Mouse (Mus musculus) limb, embryonic 14.5 days (tissue): Measurements from ENCODE around the gene Cdk15. TPM values are rescaled to one million over a fixed set of nuclear protein-coding genes. Genes with fewer than 3 reads are reported as not detected.
A peak's percentile ranks its signal among the peaks of the same experiment; 100 is the strongest.

Source experiments
- ATAC-seq: fragments of 200-750 bp; cut with Nextera tagmentation; 2 replicates; pipeline ENCODE4 v1.8.0; 2017; ENCODE audit warnings: low read depth, moderate number of reproducible peaks, moderate TSS enrichment; ENCODE audit not compliant: low FRiP score
- DNase-seq: peaks from one replicate; pipeline ENCODE4 v3.0.0-alpha.2; 2015; ENCODE audit warnings: low spot score
- H3K27ac ChIP-seq: fragments of 300-500 bp; sonication (generic); replicated peaks from 2 replicates; pipeline ENCODE4 v1.5.1; 2014; ENCODE audit warnings: low read depth, mild to moderate bottlenecking, low read length, moderate library complexity, mixed read lengths
- H3K27me3 ChIP-seq: fragments of 300-500 bp; sonication (generic); 2 replicates; pipeline ENCODE4 v1.6.1; 2014; ENCODE audit warnings: low read length, mixed read lengths; ENCODE audit not compliant: control insufficient read depth, insufficient read depth
- H3K36me3 ChIP-seq: fragments of 300-500 bp; sonication (generic); 2 replicates; pipeline ENCODE4 v1.6.1; 2014; ENCODE audit warnings: mild to moderate bottlenecking, low read length, moderate library complexity, mixed read lengths; ENCODE audit not compliant: control insufficient read depth, insufficient read depth
- H3K4me1 ChIP-seq: fragments of 300-500 bp; sonication (generic); 2 replicates; pipeline ENCODE4 v1.6.1; 2014; ENCODE audit warnings: antibody characterized with exemption, low read length, mixed read lengths; ENCODE audit not compliant: control insufficient read depth, insufficient read depth
- H3K4me2 ChIP-seq: fragments of 300-500 bp; sonication (generic); replicated peaks from 2 replicates; pipeline ENCODE4 v1.6.1; 2014; ENCODE audit warnings: low read depth, mild to moderate bottlenecking, low read length, moderate library complexity; ENCODE audit not compliant: severe bottlenecking
- H3K4me3 ChIP-seq: fragments of 300-500 bp; sonication (generic); replicated peaks from 2 replicates; pipeline ENCODE4 v1.5.1; 2014; ENCODE audit warnings: low read length
- H3K9ac ChIP-seq: fragments of 300-500 bp; sonication (generic); 2 replicates; pipeline ENCODE4 v1.6.1; 2014; ENCODE audit warnings: mild to moderate bottlenecking, low read depth, low read length, moderate library complexity; ENCODE audit not compliant: severe bottlenecking
- H3K9me3 ChIP-seq: fragments of 300-500 bp; sonication (generic); 2 replicates; pipeline ENCODE4 v1.6.1; 2016; ENCODE audit warnings: low read length; ENCODE audit not compliant: control insufficient read depth
- POLR2A ChIP-seq: fragments of 200-500 bp; IDR thresholded peaks from 2 replicates; pipeline ENCODE4 v1.8.0; 2012; ENCODE audit warnings: inconsistent platforms, mild to moderate bottlenecking, moderate library complexity, borderline replicate concordance; ENCODE audit not compliant: insufficient read depth, insufficient read length; ENCODE audit errors: extremely low read depth
- WGBS: fragments of 180-500 bp; shearing (Covaris S2); extraction: QIAGEN DNeasy Blood & Tissue Kit; methylation state at CpG from one replicate; pipeline ENCODE4 v1.1.7; 2014; 5-methylcytosine and 5-hydroxymethylcytosine counted together
- polyA plus RNA-seq, 2 experiments: library from polyadenylated mRNA; depleted of rRNA in 1 of 2; stranded (reverse) in 1 of 2; unstranded in 1 of 2; fragments of >200 nt; fragmentation: Nextera tagmentation in 1 of 2; extraction: Ambion mirVana in 1 of 2; gene quantifications; 2 replicates each; pipeline versions ENCODE4 v1.2.1 to v1.2.3; 2012 to 2014

Gene Cdk15
- polyA plus RNA-seq, 2 experiments: 0.34 to 0.48 TPM

GRCm38 (mm10) chr1:59236856-59237441 lies 19.8 kb upstream of the Cdk15 start, which contains the start of gene Als2:
Gene Als2 (minus strand): TSS chr1:59237231.
- under 1% methylated on average over 36 of the region's 58 CpGs for WGBS
- Histone ChIP-seq H3K9ac (peak within 1 kb of the TSS; percentile 73), H3K27ac (peak within 1 kb of the TSS; percentile 65; the same call in 1 of the 2 replicates)

GRCm38 (mm10) chr1:59237614-59238211 lies 19.0 kb upstream of the Cdk15 start:
- Histone ChIP-seq H3K27me3 (no peaks in the 10 kb centered on the region), H3K4me1 (0 out of 2 replicates have a peak, but pooled peaks cover 3% of the 10 kb centered on the region), H3K9me3 (no peaks in the 10 kb centered on the region), H3K4me2 (peak overlapping the region; percentile 78), H3K36me3 (no peaks in the 10 kb centered on the region), H3K9ac (peak overlapping the region; percentile 73), H3K27ac (peak overlapping the region; percentile 65; the same call in 1 of the 2 replicates), H3K4me3 (peak overlapping the region; percentile 82)
- TF ChIP-seq POLR2A: no peak
- peak; percentile 80 for DNase-seq
- ATAC-seq: peak; percentile 30
- WGBS: under 1% methylated on average over 19 of the region's 19 CpGs

More at GRCm38 (mm10) chr1:59236856-59237441, 19.8 kb upstream of the Cdk15 start, which contains the start of gene Als2:
- TF ChIP-seq POLR2A: peak; percentile 80; the same call in 1 of the 2 replicates
- peak within 1 kb of the TSS; percentile 82 for H3K4me3 ChIP-seq
- H3K4me1 ChIP-seq: 0 out of 2 replicates have a peak, but pooled peaks cover 3% of the 10 kb centered on the region
- H3K36me3 ChIP-seq: no peaks in the 10 kb centered on the region
- ATAC-seq: peak; percentile 100
- no peaks in the 10 kb centered on the region for H3K27me3 ChIP-seq
- H3K9me3 ChIP-seq: no peaks in the 10 kb centered on the region
- peak within 1 kb of the TSS; percentile 78 for H3K4me2 ChIP-seq
- DNase-seq: peak; percentile 99

DNA sequence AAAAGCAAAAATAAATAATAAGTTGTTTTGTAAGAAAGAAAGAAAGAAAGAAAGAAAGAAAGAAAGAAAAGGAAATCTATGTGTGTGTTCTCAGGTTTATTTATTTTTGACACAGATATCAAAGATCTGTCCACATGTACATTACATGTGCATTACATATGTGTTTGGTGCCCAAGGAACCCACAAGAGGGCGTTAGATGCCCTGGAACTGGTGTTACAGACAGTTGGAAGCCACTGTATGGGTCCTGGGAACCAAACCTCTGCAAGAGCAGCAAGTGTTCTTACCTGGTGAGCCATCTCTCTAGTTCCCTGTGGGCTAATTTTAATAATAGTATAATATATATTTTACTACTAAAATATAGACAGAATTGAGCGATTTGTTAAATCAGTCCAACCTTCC lies 12.9 kb upstream of the Cdk15 start:
- Histone ChIP-seq H3K27me3 (no peaks in the 10 kb centered on the region), H3K27ac (no peak overlapping the region), H3K9me3 (no peaks in the 10 kb centered on the region), H3K9ac (no peak overlapping the region), H3K4me2 (no peak overlapping the region), H3K4me3 (no peak overlapping the region), H3K36me3 (no peaks in the 10 kb centered on the region), H3K4me1 (no peaks in the 10 kb centered on the region)
- WGBS: 48% methylated on average over 2 of the region's 2 CpGs
- DNase-seq: no peak
- no peak for TF ChIP-seq POLR2A
- ATAC-seq: no peak

- DNase-seq (peak; percentile 47), ATAC-seq (no peak)
- H3K9me3 ChIP-seq: no peaks in the 10 kb centered on the region
- no peak overlapping the region for H3K4me2 ChIP-seq
- no peaks in the 10 kb centered on the region for H3K36me3 ChIP-seq
- TF ChIP-seq POLR2A: no peak
- H3K4me1 ChIP-seq: no peaks in the 10 kb centered on the region
- no peak overlapping the region for H3K9ac ChIP-seq
- WGBS: 6% methylated on average over 9 of the region's 9 CpGs
- no peak overlapping the region for H3K4me3 ChIP-seq
- H3K27me3 ChIP-seq: no peaks in the 10 kb centered on the region
- no peak overlapping the region for H3K27ac ChIP-seq
These were observed 9.1 kb upstream of the Cdk15 start for GRCm38 (mm10) chr1:59247602-59248001.

DNA sequence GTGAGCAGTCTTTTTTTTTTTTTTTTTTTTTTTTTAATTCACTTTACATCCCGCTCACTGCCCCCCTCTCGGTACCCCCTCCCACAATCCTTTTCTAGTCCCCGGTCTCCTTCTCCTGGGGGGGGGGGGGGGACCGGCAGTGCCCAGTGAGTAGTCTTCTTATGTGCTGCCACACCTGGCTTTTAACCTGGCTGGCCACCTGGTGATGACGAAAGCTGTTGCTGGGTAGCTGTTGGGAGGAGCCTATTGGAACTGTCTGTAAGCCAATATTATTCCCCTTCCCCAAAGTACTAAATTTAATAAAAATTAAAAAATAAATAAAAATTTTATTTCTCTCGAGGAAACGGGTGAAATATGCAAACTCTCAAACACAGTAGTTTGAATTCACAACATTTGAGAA lies 3.9 kb upstream of the Cdk15 start:
- no peak overlapping the region for H3K9ac ChIP-seq
- H3K4me2 ChIP-seq: peak overlapping the region; percentile 42
- H3K27ac ChIP-seq: no peak overlapping the region
- peaks cover 11% of the 10 kb centered on the region; the same call in 1 of the 2 replicates for H3K4me1 ChIP-seq
- H3K4me3 ChIP-seq: peak overlapping the region; percentile 18
- TF ChIP-seq POLR2A: no peak
- 19% methylated on average over 7 of the region's 7 CpGs for WGBS
- no peaks in the 10 kb centered on the region for H3K27me3 ChIP-seq
- H3K9me3 ChIP-seq: no peaks in the 10 kb centered on the region
- no peaks in the 10 kb centered on the region for H3K36me3 ChIP-seq
- ATAC-seq (no peak; the same call in 1 of the 2 replicates), DNase-seq (no peak)
